Mouse (Mus musculus) kidney, embryonic 16.5 days (tissue): Measurements from ENCODE around the gene Zswim7. TPM values are rescaled to one million over a fixed set of nuclear protein-coding genes. Genes with fewer than 3 reads are reported as not detected.

ENCODE experiments used
- ATAC-seq: fragments of 200-750 bp; cut with Nextera tagmentation; 2 replicates; pipeline ENCODE4 v1.8.0; 2017; ENCODE audit warnings: moderate TSS enrichment; ENCODE audit not compliant: low FRiP score, low TSS enrichment
- H3K27ac ChIP-seq: fragments of 300-500 bp; sonication (generic); 2 replicates; pipeline ENCODE4 v1.5.1; 2014; ENCODE audit warnings: low read length
- H3K27me3 ChIP-seq: fragments of 300-500 bp; sonication (generic); 2 replicates; pipeline ENCODE4 v1.6.1; 2014; ENCODE audit warnings: low read length, control low read depth, mixed read lengths; ENCODE audit not compliant: insufficient read depth
- H3K36me3 ChIP-seq: fragments of 300-500 bp; sonication (generic); 2 replicates; pipeline ENCODE4 v1.6.1; 2014; ENCODE audit warnings: low read length, control low read depth, mixed read lengths; ENCODE audit not compliant: insufficient read depth
- H3K4me1 ChIP-seq: fragments of 300-500 bp; sonication (generic); 2 replicates; pipeline ENCODE4 v1.6.1; 2014; ENCODE audit warnings: low read length, control low read depth, mixed read lengths; ENCODE audit not compliant: insufficient read depth
- H3K4me2 ChIP-seq: fragments of 300-500 bp; sonication (generic); replicated peaks from 2 replicates; pipeline ENCODE4 v1.6.1; 2014; ENCODE audit warnings: low read depth, low read length
- H3K4me3 ChIP-seq: fragments of 300-500 bp; sonication (generic); 2 replicates; pipeline ENCODE4 v1.5.1; 2014; ENCODE audit warnings: mild to moderate bottlenecking, low read length
- H3K9ac ChIP-seq: fragments of 300-500 bp; sonication (generic); replicated peaks from 2 replicates; pipeline ENCODE4 v1.6.1; 2014; ENCODE audit warnings: low read length
- H3K9me3 ChIP-seq: fragments of 300-500 bp; sonication (generic); 2 replicates; pipeline ENCODE4 v1.6.1; 2016; ENCODE audit warnings: low read length, control low read depth
- WGBS: fragments of 180-500 bp; shearing (Covaris S2); extraction: QIAGEN DNeasy Blood & Tissue Kit; methylation state at CpG from one replicate; pipeline ENCODE4 v1.1.7; 2014; 5-methylcytosine and 5-hydroxymethylcytosine counted together
- polyA plus RNA-seq: library from polyadenylated mRNA; unstranded; fragments of >200 nt; fragmentation: Nextera tagmentation; extraction: Ambion mirVana; gene quantifications from 2 replicates; pipeline ENCODE4 v1.2.1, GENCODE M21; 2015

The Zswim7 gene
- polyA plus RNA-seq, result 23.0 and 24.3 TPM in 2 replicates

- Histone ChIP-seq H3K4me3 (peak within 1 kb of the TSS; percentile 83), H3K9ac (peak within 1 kb of the TSS; percentile 81), H3K4me1 (peaks cover 6% of the 10 kb centered on the region), H3K4me2 (peak within 1 kb of the TSS; percentile 72), H3K27ac (peak within 1 kb of the TSS; percentile 89), H3K36me3 (peaks cover 9% of the 10 kb centered on the region), H3K9me3 (no peaks in the 10 kb centered on the region), H3K27me3 (no peaks in the 10 kb centered on the region)
- under 1% methylated on average over 68 of the region's 68 CpGs for WGBS
- ATAC-seq, result peak; percentile 97
Observed at GRCm38 (mm10) chr11:62280675-62281600, at the start of gene Zswim7, which contains the start of gene Ttc19. Gene Zswim7, minus strand, starts transcription at chr11:62281375. Gene Ttc19, plus strand, starts transcription at chr11:62281473.

DNA sequence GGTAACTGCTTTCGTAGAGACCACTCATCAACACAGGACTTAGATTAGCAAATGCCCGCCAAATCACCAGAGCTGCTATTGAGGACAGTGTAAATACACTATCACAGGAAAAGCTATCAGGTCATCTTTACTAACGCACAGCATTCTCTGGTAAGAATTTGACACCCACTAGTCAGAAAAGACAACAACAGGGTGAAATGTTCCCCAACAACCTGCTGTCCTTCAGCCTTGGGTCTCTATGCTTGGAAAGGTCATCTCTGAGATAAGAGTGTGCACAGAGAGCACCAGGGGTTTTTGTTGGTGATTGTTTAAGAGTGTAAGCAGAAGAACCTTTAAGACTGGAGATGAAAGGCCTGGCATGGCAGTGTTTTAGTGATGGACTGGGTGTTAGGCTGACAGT, 42.5 kb upstream of the Zswim7 start:
- peaks cover 69% of the 10 kb centered on the region for H3K36me3 ChIP-seq
- no peak overlapping the region for H3K4me3 ChIP-seq
- H3K27me3 ChIP-seq, result no peaks in the 10 kb centered on the region
- no peak overlapping the region for H3K9ac ChIP-seq
- no peak overlapping the region for H3K27ac ChIP-seq
- no peak for ATAC-seq
- no peaks in the 10 kb centered on the region for H3K4me1 ChIP-seq
- no peaks in the 10 kb centered on the region for H3K9me3 ChIP-seq
- 91% methylated on average over 3 of the region's 3 CpGs for WGBS
- H3K4me2 ChIP-seq, result no peak overlapping the region

GRCm38 (mm10) chr11:62320097-62320496, 38.9 kb upstream of the Zswim7 start:
- no peaks in the 10 kb centered on the region for H3K4me1 ChIP-seq
- no peak for ATAC-seq

DNA sequence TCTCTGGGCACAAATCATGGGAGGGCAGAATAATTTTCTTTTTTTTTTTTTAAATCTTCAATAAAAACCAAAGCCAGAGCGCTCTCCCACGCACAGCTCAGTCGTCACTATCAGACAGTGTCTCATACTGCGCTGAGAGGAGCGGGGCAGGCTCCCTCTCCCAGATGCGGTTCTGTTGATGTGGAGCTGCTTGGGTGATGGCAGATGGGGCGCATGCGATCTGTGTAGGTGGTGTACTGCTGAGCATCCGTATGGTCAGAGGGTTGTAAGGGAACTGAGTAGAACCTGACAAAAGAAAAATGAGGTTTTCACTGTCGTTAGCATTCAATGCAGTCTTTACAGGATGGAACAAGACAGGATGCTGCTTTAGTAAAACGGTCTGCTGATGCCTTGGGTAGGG, 36.6 kb upstream of the Zswim7 start:
- Histone ChIP-seq H3K9me3 (no peaks in the 10 kb centered on the region), H3K4me1 (no peaks in the 10 kb centered on the region), H3K9ac (no peak overlapping the region), H3K36me3 (peaks cover 71% of the 10 kb centered on the region), H3K27me3 (no peaks in the 10 kb centered on the region), H3K4me3 (no peak overlapping the region), H3K4me2 (no peak overlapping the region), H3K27ac (no peak overlapping the region)
- no peak for ATAC-seq
- 86% methylated on average over 11 of the region's 11 CpGs for WGBS

More at GRCm38 (mm10) chr11:62320097-62320496, 38.9 kb upstream of the Zswim7 start:
- Histone ChIP-seq H3K9ac (no peak overlapping the region), H3K36me3 (peaks cover 70% of the 10 kb centered on the region), H3K9me3 (no peaks in the 10 kb centered on the region), H3K27me3 (no peaks in the 10 kb centered on the region), H3K4me2 (no peak overlapping the region), H3K27ac (no peak overlapping the region), H3K4me3 (no peak overlapping the region)
- WGBS, result 84% methylated on average over 3 of the region's 3 CpGs

- H3K4me2 ChIP-seq, result no peak overlapping the region
- H3K36me3 ChIP-seq, result peaks cover 55% of the 10 kb centered on the region
- H3K27ac ChIP-seq, result no peak overlapping the region
- 98% methylated on average over 5 of the region's 5 CpGs for WGBS
- no peaks in the 10 kb centered on the region for H3K27me3 ChIP-seq
- no peak for ATAC-seq
- H3K9ac ChIP-seq, result no peak overlapping the region
- H3K4me3 ChIP-seq, result no peak overlapping the region
- no peaks in the 10 kb centered on the region for H3K9me3 ChIP-seq
- H3K4me1 ChIP-seq, result no peaks in the 10 kb centered on the region
Observed at GRCm38 (mm10) chr11:62314984-62315383, 33.8 kb upstream of the Zswim7 start.

DNA sequence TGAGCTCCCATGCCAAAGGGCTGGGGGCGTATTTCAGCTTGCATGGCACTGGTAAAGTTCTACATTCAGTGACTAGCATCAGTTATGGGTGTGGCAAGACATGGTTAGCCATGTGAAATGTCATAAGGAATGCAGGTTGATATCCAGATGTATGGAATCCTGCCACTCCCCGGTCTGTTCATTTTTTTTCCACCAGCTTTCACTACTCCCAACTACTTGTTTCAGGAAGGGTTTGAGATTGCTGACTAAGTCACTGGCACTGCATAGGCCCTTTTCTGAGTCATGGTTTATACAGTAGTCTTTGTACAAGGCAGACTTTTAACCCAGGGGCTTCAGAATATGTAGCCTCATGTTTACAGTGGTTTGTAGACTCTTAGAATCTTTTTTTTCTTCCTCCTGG, 28.1 kb upstream of the Zswim7 start:
- Histone ChIP-seq H3K36me3 (peaks cover 29% of the 10 kb centered on the region), H3K4me3 (no peak overlapping the region), H3K27ac (no peak overlapping the region), H3K4me2 (no peak overlapping the region), H3K9me3 (no peaks in the 10 kb centered on the region), H3K27me3 (no peaks in the 10 kb centered on the region), H3K9ac (no peak overlapping the region), H3K4me1 (no peaks in the 10 kb centered on the region)
- 95% methylated on average over 2 of the region's 2 CpGs for WGBS
- no peak for ATAC-seq

GRCm38 (mm10) chr11:62305866-62306265, 24.7 kb upstream of the Zswim7 start:
- Histone ChIP-seq H3K4me3 (no peak overlapping the region), H3K27ac (no peak overlapping the region), H3K4me2 (no peak overlapping the region), H3K27me3 (no peaks in the 10 kb centered on the region), H3K36me3 (peaks cover 16% of the 10 kb centered on the region), H3K4me1 (no peaks in the 10 kb centered on the region), H3K9me3 (no peaks in the 10 kb centered on the region), H3K9ac (no peak overlapping the region)
- ATAC-seq, result no peak
- WGBS, result 97% methylated on average over 2 of the region's 2 CpGs

GRCm38 (mm10) chr11:62298883-62299282, 17.7 kb upstream of the Zswim7 start:
- Histone ChIP-seq H3K27me3 (no peaks in the 10 kb centered on the region), H3K4me2 (no peak overlapping the region), H3K9ac (no peak overlapping the region), H3K27ac (no peak overlapping the region), H3K36me3 (peaks cover 7% of the 10 kb centered on the region; the same call in 1 of the 2 replicates), H3K9me3 (no peaks in the 10 kb centered on the region), H3K4me1 (no peaks in the 10 kb centered on the region), H3K4me3 (no peak overlapping the region)
- 77% methylated on average over 6 of the region's 6 CpGs for WGBS
- no peak for ATAC-seq

DNA sequence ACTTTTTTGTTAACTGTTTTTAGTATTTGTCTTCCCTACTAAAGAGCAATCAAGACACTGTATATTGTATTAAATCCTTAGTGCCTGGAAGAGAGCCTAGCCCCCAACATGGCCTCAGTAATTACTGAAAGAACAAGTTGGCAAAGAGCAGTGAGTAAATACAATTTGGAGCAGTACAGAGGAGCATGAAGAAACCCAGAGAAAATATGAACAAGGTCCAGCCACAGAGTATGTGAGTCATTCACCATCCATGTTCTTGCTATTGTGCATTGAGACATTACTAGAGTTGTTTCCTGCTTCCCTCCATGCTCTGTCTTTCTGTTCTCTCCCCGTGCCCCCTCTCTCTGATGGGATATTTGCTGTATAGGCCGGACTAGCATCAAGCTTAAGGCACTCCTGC, 12.9 kb upstream of the Zswim7 start:
- Histone ChIP-seq H3K4me1 (no peaks in the 10 kb centered on the region), H3K4me2 (no peak overlapping the region), H3K4me3 (no peak overlapping the region), H3K9ac (no peak overlapping the region), H3K36me3 (peaks cover 10% of the 10 kb centered on the region; the same call in 1 of the 2 replicates), H3K9me3 (no peaks in the 10 kb centered on the region), H3K27ac (no peak overlapping the region), H3K27me3 (no peaks in the 10 kb centered on the region)
- WGBS, result 90% methylated on average over 2 of the region's 2 CpGs
- ATAC-seq, result no peak

DNA sequence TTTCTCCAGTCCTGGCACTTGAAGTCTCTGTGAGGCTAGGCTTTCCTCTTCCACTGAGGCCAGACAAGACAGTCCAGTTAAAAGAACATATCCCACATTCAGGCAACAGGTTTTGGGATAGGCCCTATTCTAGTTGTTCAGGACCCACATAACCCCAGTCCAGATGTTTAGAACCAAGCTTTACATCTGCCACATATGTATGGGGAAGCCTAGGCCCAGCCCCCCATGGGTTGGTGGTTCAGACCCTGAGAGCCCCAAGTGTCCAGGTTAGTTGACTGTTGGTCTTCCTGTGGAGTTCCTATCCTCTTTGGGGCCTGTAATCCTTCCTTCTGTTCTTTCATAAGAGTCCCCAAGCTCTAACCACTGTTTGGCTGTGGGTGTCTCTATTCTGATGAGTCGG, 6.5 kb upstream of the Zswim7 start:
- WGBS, result 100% methylated on average over 1 of the region's 1 CpGs
- H3K27me3 ChIP-seq, result no peaks in the 10 kb centered on the region
- no peak overlapping the region for H3K9ac ChIP-seq
- H3K9me3 ChIP-seq, result no peaks in the 10 kb centered on the region
- peaks cover 13% of the 10 kb centered on the region for H3K36me3 ChIP-seq
- no peak for ATAC-seq
- H3K4me1 ChIP-seq, result no peaks in the 10 kb centered on the region
- no peak overlapping the region for H3K27ac ChIP-seq
- H3K4me3 ChIP-seq, result no peak overlapping the region
- H3K4me2 ChIP-seq, result no peak overlapping the region
